Mouse (Mus musculus): ENCODE measurements around the gene Adamts14. TPM values are rescaled to one million over a fixed set of nuclear protein-coding genes. Genes with fewer than 3 reads are reported as not detected.
A peak's percentile ranks its signal among the peaks of the same experiment; 100 is the strongest.

Gene Adamts14
- polyA plus RNA-seq, 1 experiment from 2014 or later, result 1.8 TPM

DNA sequence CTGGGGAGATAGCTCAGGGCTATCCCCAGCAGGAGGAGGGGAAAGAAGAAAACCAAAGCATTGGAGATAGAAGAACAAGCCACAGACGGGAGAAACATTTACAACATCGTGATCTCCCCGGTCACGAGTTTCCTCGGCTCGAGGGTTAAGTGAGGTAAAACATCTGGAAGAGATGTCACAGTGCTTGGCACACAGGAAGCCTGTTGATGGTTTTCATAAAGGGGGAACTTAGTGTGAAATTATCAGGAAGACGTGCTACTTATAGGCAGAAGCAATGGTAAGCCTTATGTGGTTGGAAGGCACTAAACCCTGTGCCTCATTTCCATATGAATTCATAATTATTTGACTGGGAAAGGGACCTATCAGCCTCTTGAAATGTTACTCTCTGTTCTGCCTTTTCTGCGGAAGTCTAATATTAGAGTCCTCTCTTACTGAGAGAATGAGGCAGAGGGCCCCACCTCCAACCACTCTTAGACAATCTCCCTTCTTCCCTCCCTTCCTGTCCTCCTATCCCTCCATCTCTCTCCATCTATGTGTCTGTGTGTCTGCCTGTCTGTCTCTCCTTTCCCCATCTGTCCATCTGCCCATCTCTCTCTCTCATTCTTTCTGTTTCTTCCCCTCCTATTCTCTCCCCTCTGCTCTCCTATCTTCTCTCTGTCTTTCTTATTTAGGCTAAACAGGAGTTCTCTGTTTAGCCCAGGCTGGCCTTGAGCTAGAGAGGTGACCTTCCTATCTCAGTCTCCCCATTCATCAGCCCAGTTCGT lies 105.7 kb downstream of the Adamts14 start:
- no peak overlapping the region for H3K9ac ChIP-seq (replicated peaks; ENCODE audit: low read depth)
- WGBS, result 38% methylated on average over 9 of the region's 9 CpGs
- H3K27ac ChIP-seq (ENCODE audit: low read length), result no peak overlapping the region
- H3K4me3 ChIP-seq (ENCODE audit: low read depth, low read length), result no peak overlapping the region
- TF ChIP-seq CTCF (IDR thresholded peaks at IDR 0.05), result no peak
- TF ChIP-seq EP300 (IDR thresholded peaks at IDR 0.05), result no peak
- H3K36me3 ChIP-seq (ENCODE audit: insufficient read depth, low read length), result no peaks in the 10 kb centered on the region
- DNase-seq (ENCODE audit: low spot score), result peak; percentile 60
- no peaks in the 10 kb centered on the region for H3K27me3 ChIP-seq (replicated peaks; ENCODE audit: insufficient read depth, low read length)
- peak; percentile 57; the same call in 1 of the 2 replicates for ATAC-seq
- H3K4me2 ChIP-seq (replicated peaks; ENCODE audit: low read depth, low read length), result no peak overlapping the region
- no peaks in the 10 kb centered on the region for H3K4me1 ChIP-seq (ENCODE audit: insufficient read depth, low read depth, low read length)
- H3K9me3 ChIP-seq (ENCODE audit: low read length), result no peaks in the 10 kb centered on the region

GRCm38 (mm10) chr10:61162366-61162765 lies 110.9 kb downstream of the Adamts14 start:
- H3K4me2 ChIP-seq (replicated peaks; ENCODE audit: low read depth, low read length), result no peak overlapping the region
- no peak overlapping the region for H3K4me3 ChIP-seq (ENCODE audit: low read depth, low read length)
- ATAC-seq (peak; percentile 25), DNase-seq (ENCODE audit: low spot score) (no peak)
- H3K27me3 ChIP-seq (replicated peaks; ENCODE audit: insufficient read depth, low read length), result no peaks in the 10 kb centered on the region
- WGBS, result 61% methylated on average over 3 of the region's 3 CpGs
- H3K27ac ChIP-seq (ENCODE audit: low read length), result no peak overlapping the region
- no peak for TF ChIP-seq EP300 (IDR thresholded peaks at IDR 0.05)
- TF ChIP-seq CTCF (IDR thresholded peaks at IDR 0.05), result no peak
- no peak overlapping the region for H3K9ac ChIP-seq (replicated peaks; ENCODE audit: low read depth)
- no peaks in the 10 kb centered on the region for H3K9me3 ChIP-seq (ENCODE audit: low read length)
- H3K4me1 ChIP-seq (ENCODE audit: insufficient read depth, low read depth, low read length), result no peaks in the 10 kb centered on the region
- no peaks in the 10 kb centered on the region for H3K36me3 ChIP-seq (ENCODE audit: insufficient read depth, low read length)

GRCm38 (mm10) chr10:61160671-61161070 lies 112.6 kb downstream of the Adamts14 start:
- no peak for DNase-seq (ENCODE audit: low spot score)
- ATAC-seq, result no peak
- Histone ChIP-seq H3K27me3 (replicated peaks; ENCODE audit: insufficient read depth, low read length) (no peaks in the 10 kb centered on the region), H3K9me3 (ENCODE audit: low read length) (no peaks in the 10 kb centered on the region), H3K36me3 (ENCODE audit: insufficient read depth, low read length) (no peaks in the 10 kb centered on the region), H3K4me2 (replicated peaks; ENCODE audit: low read depth, low read length) (no peak overlapping the region), H3K4me3 (ENCODE audit: low read depth, low read length) (no peak overlapping the region), H3K4me1 (ENCODE audit: insufficient read depth, low read depth, low read length) (no peaks in the 10 kb centered on the region), H3K27ac (ENCODE audit: low read length) (no peak overlapping the region), H3K9ac (replicated peaks; ENCODE audit: low read depth) (no peak overlapping the region)
- TF ChIP-seq EP300 (IDR thresholded peaks at IDR 0.05) (no peak), CTCF (IDR thresholded peaks at IDR 0.05) (no peak)
- WGBS, result 67% methylated on average over 4 of the region's 4 CpGs

- Histone ChIP-seq H3K27ac (ENCODE audit: low read length) (no peak overlapping the region), H3K36me3 (ENCODE audit: insufficient read depth, low read length) (no peaks in the 10 kb centered on the region), H3K4me2 (replicated peaks; ENCODE audit: low read depth, low read length) (no peak overlapping the region), H3K27me3 (replicated peaks; ENCODE audit: insufficient read depth, low read length) (no peaks in the 10 kb centered on the region), H3K9me3 (ENCODE audit: low read length) (no peaks in the 10 kb centered on the region), H3K4me3 (ENCODE audit: low read depth, low read length) (no peak overlapping the region), H3K4me1 (ENCODE audit: insufficient read depth, low read depth, low read length) (no peaks in the 10 kb centered on the region), H3K9ac (replicated peaks; ENCODE audit: low read depth) (no peak overlapping the region)
- 55% methylated on average over 7 of the region's 7 CpGs for WGBS
- no peak for TF ChIP-seq EP300 (IDR thresholded peaks at IDR 0.05)
- TF ChIP-seq CTCF (IDR thresholded peaks at IDR 0.05), result no peak
- no peak for DNase-seq (ENCODE audit: low spot score)
- ATAC-seq, result no peak
Observed at GRCm38 (mm10) chr10:61160089-61160488, 113.1 kb downstream of the Adamts14 start.

DNA sequence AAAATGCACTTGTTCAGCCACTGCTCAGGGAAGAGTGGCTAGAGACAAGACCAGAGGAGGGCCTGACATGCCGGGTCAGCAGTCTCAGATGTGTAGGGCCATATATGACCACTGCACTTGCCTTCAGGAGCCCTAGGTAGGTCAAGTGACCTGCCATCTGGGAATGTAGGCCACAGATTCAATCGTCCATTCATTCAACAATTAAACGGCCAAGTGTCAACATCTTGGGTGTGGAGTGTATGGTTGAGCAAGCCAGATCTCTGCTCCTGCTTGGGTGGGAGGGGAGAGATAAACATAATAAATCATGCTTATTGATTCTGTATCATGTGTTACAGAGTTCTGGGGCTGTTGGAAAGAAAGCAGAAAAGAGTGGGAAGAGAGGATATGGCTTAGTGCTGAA lies 114.6 kb downstream of the Adamts14 start:
- Histone ChIP-seq H3K9me3 (ENCODE audit: low read length) (no peaks in the 10 kb centered on the region), H3K36me3 (ENCODE audit: insufficient read depth, low read length) (no peaks in the 10 kb centered on the region), H3K9ac (replicated peaks; ENCODE audit: low read depth) (no peak overlapping the region), H3K27ac (ENCODE audit: low read length) (no peak overlapping the region), H3K4me1 (ENCODE audit: insufficient read depth, low read depth, low read length) (no peaks in the 10 kb centered on the region), H3K4me2 (replicated peaks; ENCODE audit: low read depth, low read length) (no peak overlapping the region), H3K4me3 (ENCODE audit: low read depth, low read length) (no peak overlapping the region), H3K27me3 (replicated peaks; ENCODE audit: insufficient read depth, low read length) (no peaks in the 10 kb centered on the region)
- DNase-seq (ENCODE audit: low spot score) (no peak), ATAC-seq (no peak)
- TF ChIP-seq CTCF (IDR thresholded peaks at IDR 0.05), result no peak
- WGBS, result 49% methylated on average over 3 of the region's 3 CpGs

DNA sequence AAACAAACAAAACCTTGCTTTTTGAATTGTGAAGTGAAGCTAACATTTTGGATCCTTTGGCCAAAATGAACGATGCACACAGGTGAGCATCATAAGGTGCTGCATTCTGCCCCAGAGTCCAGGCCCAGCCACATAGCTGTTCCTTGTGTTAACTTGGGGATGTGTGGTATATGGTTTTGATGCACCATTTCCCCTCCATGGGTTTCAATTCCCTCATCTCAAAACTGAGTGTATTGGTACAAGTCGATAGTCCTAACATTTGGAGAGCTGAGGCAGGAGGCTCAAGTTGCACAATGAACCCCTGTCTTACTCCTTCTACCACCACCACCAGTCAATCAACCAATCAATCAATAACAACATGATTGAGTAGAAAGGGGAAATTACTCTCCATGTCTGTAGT lies 116.8 kb downstream of the Adamts14 start:
- DNase-seq (ENCODE audit: low spot score), result no peak
- Histone ChIP-seq H3K9me3 (ENCODE audit: low read length) (no peaks in the 10 kb centered on the region), H3K4me1 (ENCODE audit: insufficient read depth, low read depth, low read length) (no peaks in the 10 kb centered on the region), H3K9ac (replicated peaks; ENCODE audit: low read depth) (no peak overlapping the region), H3K27ac (ENCODE audit: low read length) (no peak overlapping the region), H3K4me2 (replicated peaks; ENCODE audit: low read depth, low read length) (no peak overlapping the region), H3K4me3 (ENCODE audit: low read depth, low read length) (no peak overlapping the region), H3K36me3 (ENCODE audit: insufficient read depth, low read length) (no peaks in the 10 kb centered on the region), H3K27me3 (replicated peaks; ENCODE audit: insufficient read depth, low read length) (no peaks in the 10 kb centered on the region)
- WGBS, result 88% methylated on average over 2 of the region's 2 CpGs
- ATAC-seq, result no peak
- TF ChIP-seq EP300 (IDR thresholded peaks at IDR 0.05) (no peak), CTCF (IDR thresholded peaks at IDR 0.05) (no peak)
